Mouse (Mus musculus) yolk sac, embryonic 10.5 days (tissue): ENCODE results near the gene Rbl2.

Experiments used
- DNase-seq: peaks from one replicate; pipeline ENCODE4 v3.0.0-alpha.2; 2017; ENCODE audit warnings: low spot score

Rbl2 gene

DNA sequence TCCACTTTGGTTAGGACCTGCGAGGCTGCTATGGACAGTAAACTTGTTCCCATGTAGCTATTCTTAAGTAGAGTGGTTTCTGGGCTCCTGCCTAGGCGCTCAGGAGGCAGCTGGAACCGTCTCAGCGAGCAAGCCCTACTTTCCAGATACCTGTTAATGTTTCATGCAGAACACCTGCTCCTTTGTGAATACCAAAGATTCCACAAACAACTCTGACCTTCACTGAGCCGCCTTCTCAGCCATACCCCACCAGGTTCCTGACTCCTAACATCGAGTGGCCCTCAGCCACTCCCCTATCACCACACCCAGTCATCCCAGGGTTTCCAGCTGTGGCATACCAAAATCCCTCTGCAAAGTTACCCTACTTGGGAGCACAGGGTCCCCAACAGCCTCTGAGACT, 100.3 kb downstream of the Rbl2 start:
- DNase-seq: peak; percentile 12

DNA sequence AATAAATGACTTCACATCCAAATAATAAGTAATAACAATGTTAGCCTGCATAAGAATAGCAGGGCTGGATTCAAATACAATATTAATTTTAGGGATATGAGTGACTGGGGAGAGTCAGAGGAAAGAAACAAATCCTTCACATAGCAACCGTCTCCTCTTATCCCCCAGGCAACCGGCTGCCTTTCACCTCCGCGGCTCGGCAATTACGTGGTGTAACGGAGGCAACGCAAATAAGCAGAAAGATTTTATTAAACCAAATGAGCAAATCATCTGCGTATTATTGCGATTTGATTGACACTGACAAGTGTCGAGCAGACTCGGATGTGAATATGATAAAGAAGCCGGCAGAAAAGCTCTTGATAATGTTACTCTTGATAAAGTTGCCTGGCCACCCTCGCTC, 101.1 kb downstream of the Rbl2 start:
- no peak for DNase-seq

DNA sequence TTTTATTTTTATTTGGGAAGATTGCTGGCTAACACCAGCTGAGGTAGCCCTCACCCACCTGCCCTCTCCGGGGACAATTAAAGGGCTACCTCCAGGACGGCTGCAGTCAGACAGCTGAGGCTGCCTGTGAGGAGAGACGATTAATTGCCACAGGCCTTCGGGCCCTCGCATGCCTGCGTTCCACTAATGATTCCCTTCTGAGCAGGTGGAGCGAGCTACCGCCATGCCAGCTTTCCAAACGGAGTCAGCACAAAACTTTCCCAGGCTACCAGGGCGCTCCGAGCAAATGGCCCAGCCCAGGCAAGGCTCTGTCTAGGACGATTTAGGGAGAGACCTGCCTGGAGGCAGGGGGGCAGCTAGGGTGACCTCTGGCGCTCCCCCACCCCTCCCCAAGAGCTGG, 101.7 kb downstream of the Rbl2 start:
- no peak for DNase-seq
